Mouse (Mus musculus) left cerebral cortex, adult 2 months (tissue): ENCODE data around the gene Bcl9. TPM values are rescaled to one million over a fixed set of nuclear protein-coding genes. Genes with fewer than 3 reads are reported as not detected.

Experiments
- DNase-seq, 2 experiments: peaks; one replicate each; pipeline ENCODE4 v3.0.0; 2021 to 2022; ENCODE audit warnings: low spot score in 2 of 2, mixed read lengths in 1 of 2; ENCODE audit errors: extremely low spot score in 1 of 2
- H3K27ac ChIP-seq: fragments of 200-600 bp; 2 replicates; pipeline ENCODE4 v1.8.1; 2022
- H3K4me3 ChIP-seq: fragments of 200-600 bp; 2 replicates; pipeline ENCODE4 v1.8.1; 2022
- CTCF ChIP-seq: fragments of 200-600 bp; IDR thresholded peaks from 2 replicates; pipeline ENCODE4 v1.8.1; 2022; ENCODE audit warnings: antibody characterized with exemption, mild to moderate bottlenecking, moderate library complexity
- intact Hi-C: fragments of 180-260 bp; cut with DNase I; formaldehyde crosslinking; loops from one replicate; pipeline ENCODE4 v1.15.1; 2025
- total RNA-seq, 2 experiments: library from RNA; stranded (reverse); gene quantifications; 2 replicates each; pipeline ENCODE4 v1.2.3; 2021

Bcl9 gene
- total RNA-seq, 2 experiments from 2014 or later: 55.3 to 60.0 TPM

DNA sequence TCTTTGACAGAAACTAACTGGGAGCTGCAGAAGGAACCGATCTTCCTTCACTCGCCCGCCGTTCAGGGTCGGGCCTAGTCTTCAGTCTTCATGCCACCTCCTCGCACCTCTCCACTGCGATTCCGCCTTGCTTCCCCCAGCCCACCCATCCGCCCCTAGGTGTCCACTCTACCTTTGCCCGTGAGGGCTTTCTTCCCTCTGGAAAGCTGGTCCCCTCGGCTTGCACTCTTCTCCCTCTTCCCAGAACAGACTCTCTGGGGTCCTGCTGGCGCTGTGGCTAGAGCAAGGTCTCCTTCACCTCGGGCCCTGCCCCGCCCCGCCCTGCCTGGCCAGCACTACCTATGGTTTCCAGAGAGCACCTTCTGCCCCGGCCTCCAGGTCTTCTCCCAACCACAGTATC, 69.7 kb downstream of the Bcl9 start:
- H3K4me3 ChIP-seq: peak overlapping the region; percentile 52
- intact Hi-C loops: no loop called here
- TF ChIP-seq CTCF: no peak
- H3K27ac ChIP-seq: peak overlapping the region; percentile 92
- peak in 1 of 2 experiments; percentile 23 for DNase-seq

DNA sequence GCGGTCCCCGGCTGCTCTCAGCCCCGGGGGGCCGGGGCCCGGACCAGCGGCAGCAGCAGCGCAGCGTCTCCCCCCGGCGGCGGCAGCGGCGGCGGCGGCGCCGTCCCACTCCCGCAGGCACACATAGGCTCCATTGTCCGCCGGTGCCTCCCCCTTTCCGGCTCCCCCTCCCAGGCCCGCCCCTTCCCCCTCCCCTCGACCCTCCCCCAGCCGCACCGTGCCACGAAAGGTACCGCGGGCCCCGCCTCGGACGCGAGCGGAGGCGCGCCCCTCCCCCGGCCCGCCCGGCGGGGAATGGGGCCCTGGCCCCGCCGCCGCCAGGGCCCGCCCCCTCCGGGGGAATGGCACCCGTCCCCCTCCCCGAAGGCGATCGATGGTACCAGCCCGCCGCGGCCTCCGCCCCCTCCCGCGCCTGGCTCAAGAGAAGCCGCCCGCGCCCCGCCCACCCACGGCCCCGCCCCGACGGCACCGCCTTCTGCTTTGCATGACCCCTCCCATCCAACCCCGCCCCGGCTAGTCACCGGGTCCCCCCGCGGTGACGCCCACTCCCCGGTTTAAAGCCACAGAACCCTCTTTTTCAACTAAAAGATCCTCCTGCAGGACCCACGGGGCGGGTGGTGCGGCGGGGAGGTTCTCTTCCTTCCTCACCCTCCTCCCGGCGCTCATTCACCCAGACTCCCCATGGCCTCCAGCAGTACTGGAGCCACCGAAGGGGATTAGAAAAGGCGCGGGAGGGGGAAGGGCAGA, 70.3 kb downstream of the Bcl9 start:
- no peak; the same call in none of the 2 replicates for TF ChIP-seq CTCF
- Histone ChIP-seq H3K27ac (peak overlapping the region; percentile 92), H3K4me3 (peak overlapping the region; percentile 52)
- DNase-seq: peak; percentile 89 to 92
- intact Hi-C loops: loop anchor here (1.0 to 2.0 kb wide), 2 partner anchors 69 to 71 kb away; partner anchors contain the start of gene Acp6

DNA sequence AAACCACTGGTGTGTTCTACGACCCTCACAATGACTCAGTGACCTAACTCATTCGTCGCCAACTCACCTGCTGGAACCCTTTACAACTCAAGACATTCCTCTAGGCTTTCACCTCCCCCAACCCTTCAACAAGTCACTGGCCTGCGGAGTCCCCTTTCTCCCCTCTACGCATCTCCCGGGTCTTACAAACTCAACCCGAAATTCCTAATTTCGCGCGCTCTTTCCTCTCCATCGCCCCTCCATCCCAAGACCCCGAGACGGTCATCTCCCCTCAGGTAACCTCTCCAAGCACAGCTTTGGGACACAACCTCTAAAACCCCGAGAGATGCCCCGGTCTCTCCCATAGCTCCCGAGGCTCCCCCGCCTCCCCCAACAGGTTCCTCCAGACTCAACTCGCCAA, 71.0 kb downstream of the Bcl9 start:
- Histone ChIP-seq H3K27ac (peak overlapping the region; percentile 53; the same call in 1 of the 2 replicates), H3K4me3 (peak overlapping the region; percentile 52)
- TF ChIP-seq CTCF: no peak
- DNase-seq: no peak
- intact Hi-C loops: loop anchor here (1.0 to 2.0 kb wide), 2 partner anchors 68 to 72 kb away; partner anchors contain the start of gene Acp6

DNA sequence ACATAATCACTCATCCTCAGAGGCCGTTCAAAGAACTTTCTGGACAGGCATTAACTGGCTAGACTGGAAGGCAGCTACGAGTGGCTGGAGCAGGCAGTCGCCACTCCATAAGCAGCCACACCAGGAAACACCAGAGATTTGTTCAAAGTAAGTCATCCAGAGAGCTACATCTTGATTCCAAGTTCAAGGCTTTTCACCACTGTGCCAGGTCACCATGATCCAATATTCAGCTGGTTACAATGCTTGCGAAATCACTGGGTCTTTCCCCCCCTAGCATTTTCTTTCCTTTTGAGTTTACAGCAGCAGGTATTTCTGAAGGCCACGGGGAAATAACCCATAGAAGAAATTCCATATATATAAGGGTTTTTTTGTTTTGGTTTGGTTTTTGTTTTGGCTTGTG, 72.5 kb downstream of the Bcl9 start:
- TF ChIP-seq CTCF: no peak
- no peak for DNase-seq
- Histone ChIP-seq H3K27ac (no peak overlapping the region), H3K4me3 (no peak overlapping the region)
- intact Hi-C loops: no loop called here

DNA sequence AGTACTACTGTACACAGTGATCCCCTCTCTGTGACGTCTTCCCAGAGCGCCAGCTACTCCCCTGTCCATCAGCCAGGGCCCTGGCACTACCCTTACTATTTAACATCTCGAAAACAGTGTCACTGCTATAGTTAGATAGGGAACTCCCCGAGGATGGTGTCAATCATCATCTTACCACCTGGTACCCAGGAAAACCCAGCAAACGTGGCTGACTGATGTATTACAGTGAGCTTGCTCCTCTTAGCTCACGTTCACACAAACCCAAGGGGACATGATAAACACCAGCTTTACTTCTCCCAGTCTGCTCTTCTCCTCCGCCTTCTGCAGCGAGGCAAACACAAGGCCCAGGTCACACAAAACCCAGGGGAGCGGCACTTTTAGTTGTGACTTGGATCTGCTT, 74.5 kb downstream of the Bcl9 start:
- no peak for DNase-seq
- no peak overlapping the region for H3K27ac ChIP-seq
- intact Hi-C loops: no loop called here
- no peak for TF ChIP-seq CTCF
- no peak overlapping the region for H3K4me3 ChIP-seq

DNA sequence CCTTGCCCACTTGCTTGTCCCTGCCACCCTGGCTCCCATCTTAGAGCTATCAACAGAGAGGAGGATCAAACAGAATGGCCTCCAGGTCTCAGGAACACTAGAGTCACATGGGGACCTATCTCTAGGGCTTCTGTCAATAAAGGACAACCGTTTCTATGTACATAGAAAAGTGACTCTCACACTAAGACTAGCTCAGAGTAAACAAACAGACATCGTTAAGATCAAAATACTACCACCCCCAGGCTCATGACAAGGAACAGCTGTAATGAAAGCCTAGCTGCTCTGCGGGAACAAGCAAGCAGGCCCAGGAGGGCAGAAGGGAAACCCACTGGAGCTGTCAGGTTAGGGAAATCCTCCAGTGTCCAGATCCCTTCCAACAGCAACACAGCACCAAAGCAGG, 82.2 kb downstream of the Bcl9 start:
- intact Hi-C loops: no loop called here
- TF ChIP-seq CTCF: no peak
- Histone ChIP-seq H3K4me3 (no peak overlapping the region), H3K27ac (no peak overlapping the region)
- DNase-seq: no peak

DNA sequence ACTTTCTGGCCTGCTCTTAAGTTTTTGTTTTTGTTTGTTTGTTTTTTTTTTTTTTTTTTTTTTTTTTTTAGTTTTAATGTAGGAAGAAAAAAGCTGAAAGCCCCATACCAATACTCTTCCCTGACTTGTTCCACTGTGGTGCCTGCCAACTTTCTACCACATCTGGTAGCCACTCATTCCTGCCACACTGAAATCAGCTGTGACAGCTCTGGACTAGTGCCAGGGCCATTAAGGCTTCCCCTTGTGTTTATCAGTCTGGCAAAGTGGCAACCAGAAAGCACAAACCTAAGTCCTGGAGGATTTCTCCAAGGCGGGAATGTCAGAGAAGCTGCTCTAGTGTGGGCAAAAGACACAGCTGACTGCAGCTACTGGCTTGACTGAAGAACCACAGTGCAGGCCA, 83.3 kb downstream of the Bcl9 start:
- no peak overlapping the region for H3K27ac ChIP-seq
- TF ChIP-seq CTCF: no peak
- intact Hi-C loops: no loop called here
- no peak overlapping the region for H3K4me3 ChIP-seq
- DNase-seq: no peak

DNA sequence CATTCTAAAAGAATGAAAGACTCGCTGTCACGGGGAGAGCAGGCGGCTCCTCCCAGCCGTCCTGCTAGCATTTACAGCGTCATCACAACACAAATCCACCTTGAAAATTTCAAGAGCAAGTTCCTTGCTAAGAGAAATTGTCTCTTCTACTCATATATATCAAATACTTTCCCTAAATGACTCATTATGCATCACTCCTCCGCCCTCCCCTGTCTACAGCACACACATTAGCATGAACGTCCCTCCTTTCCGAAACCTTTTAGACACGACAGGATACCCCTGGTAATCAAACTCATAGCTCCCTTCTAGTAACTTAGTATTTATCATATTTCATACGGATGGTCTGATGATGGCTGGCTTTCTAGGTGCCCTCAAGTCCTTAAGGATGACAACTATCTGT, 83.8 kb downstream of the Bcl9 start:
- no peak for TF ChIP-seq CTCF
- DNase-seq: no peak
- H3K27ac ChIP-seq: no peak overlapping the region
- intact Hi-C loops: no loop called here
- H3K4me3 ChIP-seq: no peak overlapping the region

DNA sequence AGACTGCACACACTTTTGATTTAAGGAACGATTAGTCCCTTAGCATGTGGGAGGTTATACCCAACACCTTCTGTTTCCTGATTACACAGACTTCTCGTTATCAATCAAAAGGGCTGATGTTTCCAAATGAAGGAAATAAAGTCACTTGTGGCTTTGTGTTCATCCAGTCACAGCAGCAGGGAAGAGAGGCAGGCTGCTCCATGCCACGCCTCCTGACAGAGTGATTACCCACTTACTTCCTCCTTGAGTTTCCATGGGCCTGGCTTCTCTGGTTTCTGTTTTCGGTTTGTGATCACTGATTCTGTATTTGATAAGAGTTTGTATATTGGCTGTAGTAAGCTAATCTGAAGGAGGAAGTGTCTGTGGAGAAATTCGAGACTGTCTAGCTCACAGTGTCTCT, 86.5 kb downstream of the Bcl9 start:
- intact Hi-C loops: no loop called here
- Histone ChIP-seq H3K27ac (no peak overlapping the region), H3K4me3 (no peak overlapping the region)

DNA sequence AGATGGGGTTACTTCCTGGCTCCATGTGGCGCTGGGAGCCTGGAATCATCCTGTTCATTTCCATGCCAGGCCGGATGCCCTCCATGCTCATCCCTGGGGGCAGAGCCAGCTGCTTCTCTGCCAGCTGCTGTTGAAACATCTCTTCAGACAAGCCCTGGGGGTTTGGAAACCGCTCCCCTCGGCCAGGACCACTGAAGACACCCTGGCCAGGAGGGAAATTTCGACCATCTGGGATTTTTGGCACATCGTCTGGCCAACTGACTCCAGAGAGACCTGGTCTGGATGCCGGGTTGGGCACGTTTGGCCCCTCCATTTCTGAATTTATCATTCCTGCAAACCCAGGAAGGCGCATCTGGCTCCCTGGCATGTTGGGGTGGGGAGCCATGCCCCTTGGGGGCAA, 88.4 kb downstream of the Bcl9 start:
- Histone ChIP-seq H3K27ac (no peak overlapping the region), H3K4me3 (no peak overlapping the region)
- no peak for TF ChIP-seq CTCF
- intact Hi-C loops: no loop called here
- DNase-seq: no peak

More for the DNA sequence above, 86.5 kb downstream of the Bcl9 start:
- DNase-seq: no peak
- no peak for TF ChIP-seq CTCF

DNA sequence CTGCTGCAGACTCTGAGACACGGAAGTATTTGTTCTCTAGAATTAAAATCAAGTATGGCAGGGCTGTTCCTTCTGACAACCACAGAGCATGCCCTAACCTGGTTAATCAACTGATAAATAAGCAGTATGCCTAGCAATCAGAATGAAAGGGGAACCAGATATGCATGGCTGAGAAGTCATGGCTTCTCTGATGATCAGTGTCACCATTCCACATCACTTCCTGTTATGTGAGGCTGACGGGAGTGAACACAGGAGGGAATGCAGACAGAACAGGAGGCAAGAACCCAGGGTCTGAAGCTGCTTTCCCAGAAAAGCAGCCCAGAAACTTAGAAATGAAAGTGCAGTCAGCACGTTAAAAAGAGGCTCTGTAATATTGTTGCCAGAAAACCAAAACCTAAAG, 91.2 kb downstream of the Bcl9 start:
- intact Hi-C loops: no loop called here
- TF ChIP-seq CTCF: no peak
- DNase-seq: no peak

DNA sequence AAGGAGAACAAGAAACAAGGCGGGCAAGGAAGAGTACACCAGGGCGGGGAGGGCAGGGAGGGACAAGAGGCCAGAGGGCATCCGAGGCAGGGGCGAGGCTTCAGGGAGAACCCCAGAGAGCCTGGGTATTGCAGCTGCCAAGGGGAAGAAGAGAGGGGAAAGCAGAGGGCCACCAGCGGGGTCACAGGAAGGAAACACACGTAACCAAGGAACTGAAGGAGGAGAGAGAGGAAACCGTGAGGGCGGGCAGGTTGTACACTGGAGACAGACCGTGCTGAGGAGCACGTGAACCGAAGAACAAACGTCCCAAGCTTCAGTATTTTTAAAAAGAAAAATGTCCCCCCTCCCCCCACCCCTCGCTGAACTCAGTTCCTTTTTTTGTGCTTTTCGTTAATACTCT, 93.8 kb downstream of the Bcl9 start:
- TF ChIP-seq CTCF: no peak
- no peak overlapping the region for H3K27ac ChIP-seq
- H3K4me3 ChIP-seq: no peak overlapping the region
- no peak for DNase-seq
- intact Hi-C loops: loop anchor here (2.0 to 5.0 kb wide), 2 partner anchors 135 to 383 kb away; no protein-coding TSS in a partner anchor

More for the DNA sequence above, 91.2 kb downstream of the Bcl9 start:
- Histone ChIP-seq H3K4me3 (no peak overlapping the region), H3K27ac (no peak overlapping the region)

DNA sequence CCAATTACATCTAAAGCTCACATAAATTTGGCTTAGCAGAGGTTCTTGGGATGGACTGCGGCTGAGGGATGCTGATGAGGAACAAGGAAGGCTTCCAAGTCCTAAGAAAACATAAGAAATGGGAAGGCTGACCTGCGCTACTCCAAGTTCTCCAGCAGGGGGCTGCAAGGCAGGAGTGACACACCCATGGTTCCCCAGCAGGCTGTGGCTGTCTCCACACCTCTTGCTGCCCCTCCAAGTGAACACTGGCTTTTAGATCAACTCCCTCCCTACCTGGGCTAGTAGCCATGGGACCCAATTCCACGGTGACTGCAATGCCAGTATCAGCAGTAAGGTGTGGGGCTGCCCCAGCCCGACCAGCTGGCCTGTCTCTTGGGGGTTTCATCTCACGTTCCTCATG, 95.8 kb downstream of the Bcl9 start:
- peak; percentile 56 to 57 for DNase-seq
- intact Hi-C loops: loop anchor here (2.0 to 5.0 kb wide), 2 partner anchors 137 to 385 kb away; no protein-coding TSS in a partner anchor
- H3K27ac ChIP-seq: no peak overlapping the region
- TF ChIP-seq CTCF: peak; percentile 85
- no peak overlapping the region for H3K4me3 ChIP-seq
